Mouse (Mus musculus) mesoderm, embryonic 11.5 days (tissue): ENCODE results near the gene Prss36.
"Not testable (repeated sequence)": the region's sequence is repeated elsewhere in the genome, so short reads cannot be mapped to it uniquely, and the experiment has no call there.

Source experiments
- DNase-seq: peaks from one replicate; pipeline ENCODE4 v3.0.0-alpha.2; 2012; ENCODE audit warnings: low read depth, low spot score

The Prss36 gene

GRCm38 (mm10) chr7:127946470-127947023 is at the start of gene Prss36:
Gene Prss36, minus strand, starts transcription at chr7:127946725.
- no peak for DNase-seq

- no peak for DNase-seq
Observed at GRCm38 (mm10) chr7:127993341-127993977, 46.9 kb upstream of the Prss36 start, which contains the start of gene Pycard. Gene Pycard, minus strand, starts transcription at chr7:127993867.

DNA sequence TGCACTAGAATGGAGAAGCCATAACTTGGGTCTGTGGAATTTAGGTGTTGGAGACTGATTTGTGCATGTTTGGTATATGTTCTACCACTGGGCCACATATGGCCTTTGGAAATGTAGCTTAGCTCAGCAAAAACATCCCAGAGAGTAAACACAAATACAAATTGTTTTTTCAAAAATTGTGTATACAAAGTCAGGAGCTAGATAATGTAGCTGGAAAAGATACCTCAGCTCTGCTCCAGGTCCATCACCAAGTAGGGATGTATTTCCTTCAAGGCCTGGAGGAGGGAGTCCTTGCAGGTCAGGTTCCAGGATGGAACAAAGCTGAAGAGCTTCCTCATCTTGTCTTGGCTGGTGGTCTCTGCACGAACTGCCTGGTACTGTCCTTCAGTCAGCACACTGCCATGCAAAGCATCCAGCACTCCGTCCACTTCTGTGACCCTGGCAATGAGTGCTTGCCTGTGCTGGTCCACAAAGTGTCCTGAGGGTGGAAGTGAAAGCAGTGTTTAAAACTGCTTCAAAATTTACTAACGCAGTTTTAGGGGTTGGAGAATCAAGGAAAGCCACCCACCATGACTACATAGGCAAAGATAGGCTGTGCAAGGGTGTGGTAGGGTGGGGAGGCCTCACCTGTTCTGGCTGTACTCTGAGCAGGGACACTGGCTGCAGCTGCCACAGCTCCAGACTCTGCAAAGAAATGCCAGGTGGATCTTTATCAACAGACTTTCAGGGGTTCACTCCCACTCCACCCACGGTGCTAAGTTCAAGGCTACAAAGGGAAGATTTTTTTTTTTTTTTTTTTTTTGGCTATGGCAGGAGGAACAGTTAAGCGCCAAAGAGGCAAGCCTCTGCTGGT is 46.2 kb upstream of the Prss36 start:
- DNase-seq = no peak

- peak; percentile 81 for DNase-seq
Observed at GRCm38 (mm10) chr7:127991643-127992487, 45.3 kb upstream of the Prss36 start.

GRCm38 (mm10) chr7:127988904-127989303 is 42.4 kb upstream of the Prss36 start:
- no peak for DNase-seq

DNA sequence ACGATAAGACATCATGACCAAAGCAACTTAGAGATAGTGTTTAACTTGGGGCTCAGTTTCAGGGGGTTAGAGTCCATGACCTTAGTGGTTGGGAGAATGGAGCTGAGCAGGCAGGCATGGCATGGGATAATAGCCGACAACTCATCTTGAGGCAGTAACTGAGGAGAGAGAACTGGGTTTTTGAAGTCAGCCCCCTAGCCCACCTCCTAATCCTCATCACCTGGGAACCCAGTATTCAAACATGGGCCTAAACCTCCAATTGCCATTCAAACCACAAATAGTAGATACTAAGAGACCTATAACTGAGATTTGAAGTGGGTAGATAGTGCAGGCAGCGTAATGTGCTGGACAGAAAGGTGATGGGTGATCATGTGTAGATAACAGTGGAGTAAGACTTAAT is 34.1 kb upstream of the Prss36 start:
- DNase-seq = no peak

DNA sequence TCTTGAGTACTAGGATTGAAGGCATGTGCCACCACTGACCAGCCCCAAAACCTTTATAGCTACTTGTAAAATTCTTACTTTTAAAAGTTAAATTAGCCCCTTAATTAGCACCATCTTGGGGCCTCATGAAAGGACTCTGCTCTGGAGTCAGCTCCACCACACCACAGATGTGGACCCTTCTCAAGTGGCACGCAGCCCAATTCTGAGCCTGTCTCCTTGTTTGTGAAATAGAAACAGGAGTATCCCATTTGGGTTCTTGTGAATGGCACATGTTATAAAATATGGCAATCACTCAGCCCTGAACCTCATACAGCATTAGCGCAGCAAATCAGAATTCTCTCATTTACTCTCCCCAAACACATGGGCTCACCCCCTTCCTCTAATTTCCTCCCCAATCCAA is 32.3 kb upstream of the Prss36 start:
- DNase-seq = no peak

GRCm38 (mm10) chr7:127974413-127974930 is 27.9 kb upstream of the Prss36 start:
- DNase-seq = no peak

GRCm38 (mm10) chr7:127967922-127968828 is 21.6 kb upstream of the Prss36 start:
- DNase-seq = peak; percentile 90

GRCm38 (mm10) chr7:127967004-127967921 is 20.7 kb upstream of the Prss36 start, which contains the start of gene Fus:
Gene Fus, plus strand, starts transcription at chr7:127967457.
- peak; percentile 95 for DNase-seq

DNA sequence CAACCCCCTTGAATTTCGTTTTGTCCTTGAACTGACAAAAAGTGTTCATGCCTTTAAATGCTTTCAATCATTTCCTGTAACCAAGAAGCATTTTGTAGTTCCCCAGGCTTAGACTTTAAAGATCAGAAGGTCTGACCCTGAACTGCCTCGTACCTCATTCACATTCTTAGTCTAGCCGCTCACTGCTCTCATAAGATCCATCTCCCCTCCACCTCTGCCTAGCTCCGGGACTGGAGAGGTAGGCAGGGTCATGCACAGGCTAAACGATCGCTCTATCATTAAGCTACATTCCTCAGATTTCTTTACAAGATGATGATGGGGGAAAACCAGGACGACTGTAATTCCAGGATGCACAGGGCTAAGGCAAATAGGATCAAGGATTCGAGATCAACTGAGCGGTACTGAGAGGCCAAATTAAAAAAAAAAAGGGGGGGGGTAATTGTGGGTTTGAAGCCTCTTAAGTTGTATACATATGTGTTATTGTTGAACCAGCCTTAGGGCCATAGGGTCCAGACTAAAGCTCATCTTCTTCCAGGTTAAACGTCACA is 19.9 kb upstream of the Prss36 start:
- DNase-seq = peak; percentile 54

GRCm38 (mm10) chr7:127959364-127959763 is 12.8 kb upstream of the Prss36 start:
- no peak for DNase-seq

GRCm38 (mm10) chr7:127952864-127953581 is 6.5 kb upstream of the Prss36 start:
- DNase-seq = no peak

DNA sequence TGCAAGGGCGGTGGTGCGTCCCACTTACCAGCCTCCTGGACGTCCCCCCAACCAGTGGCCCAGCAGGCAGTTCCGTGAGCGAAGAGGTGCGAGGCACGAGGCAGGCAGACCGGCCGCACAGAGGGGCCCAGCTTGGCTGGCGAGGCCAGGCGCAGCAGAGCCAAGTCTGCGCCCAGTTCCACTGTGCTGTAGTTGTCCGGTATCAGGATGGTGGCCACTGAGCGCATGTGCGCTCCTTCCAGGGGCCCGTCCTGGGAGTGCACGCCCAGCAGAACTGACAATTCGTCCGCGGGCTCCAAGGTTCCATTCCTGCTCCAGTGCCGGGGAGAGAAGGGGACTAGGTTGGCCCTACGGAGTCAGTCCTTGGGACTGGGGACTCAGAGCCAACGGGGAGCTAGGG is 1.9 kb downstream of the Prss36 start:
- DNase-seq = no peak

- not testable (repeated sequence) for DNase-seq
Observed at GRCm38 (mm10) chr7:127942097-127942496, 4.4 kb downstream of the Prss36 start.

GRCm38 (mm10) chr7:127936216-127936884 is 10.2 kb downstream of the Prss36 start:
- no peak for DNase-seq

DNA sequence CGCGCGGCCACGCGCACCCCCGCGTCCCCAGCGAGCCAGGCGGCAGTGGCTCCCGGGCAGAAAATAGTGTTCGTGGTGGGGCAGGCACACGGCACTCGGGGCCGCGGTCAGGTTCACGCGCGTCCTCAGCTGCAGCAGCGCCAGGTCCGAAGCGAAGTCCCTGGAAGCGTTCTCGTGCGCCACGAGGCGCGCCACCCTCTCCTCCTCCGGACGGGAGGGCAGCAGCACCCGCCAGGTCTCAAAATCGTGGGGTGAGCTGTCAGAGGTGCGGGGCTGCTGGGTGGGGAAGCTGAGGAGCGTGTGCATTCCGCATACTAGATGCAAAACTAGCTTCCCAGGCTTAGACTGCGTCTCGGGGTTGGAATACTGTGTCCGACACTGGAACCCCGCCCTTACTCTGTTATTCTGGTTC is 10.8 kb downstream of the Prss36 start:
- no peak for DNase-seq
